Comparison of ENCODE assay signal across 32 mouse cellular contexts in the genomic region with DNA sequence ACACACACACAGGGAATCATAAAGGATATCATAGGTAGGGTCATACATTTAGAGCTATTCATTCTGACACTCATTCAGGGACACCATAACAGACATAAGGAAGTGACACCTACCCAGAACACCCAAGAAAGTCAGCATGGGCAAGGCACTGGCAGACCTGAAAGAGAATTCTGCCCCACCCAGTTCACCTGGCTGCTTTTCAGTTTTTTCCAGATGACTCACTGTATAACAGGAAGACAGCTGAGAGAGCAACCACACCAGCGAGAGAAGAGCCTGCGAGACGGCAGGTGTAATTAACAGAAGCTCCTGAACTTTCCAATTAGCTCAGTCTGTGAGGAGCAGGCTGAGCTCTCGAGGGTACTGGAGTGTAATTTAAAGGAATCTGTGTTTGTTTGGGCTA. TPM values are rescaled to one million over a fixed set of nuclear protein-coding genes. Genes with fewer than 3 reads are reported as not detected.
"Had no signal": no experiment of that assay in that cellular context is flagged by ENCODE, and none has a peak within 500 bp of the region (broad histone marks: within the 10 kb centered on the region; RNA-seq: fewer than 3 reads in every experiment).

No protein-coding gene starts in this region.

- DNase-seq: cerebellum, adult 18-20 months; cerebellum, adult 2 months; cerebellum, adult 8-10 months; cerebellum, adult 9-10 months; cerebellum, adult 9-11 months; cerebellum, postnatal 10 days; cerebellum, postnatal 14 days; cerebellum, postnatal 25 days; cerebellum, postnatal 36 days; embryo, embryonic 11 days; forebrain, postnatal 0 days; gastrocnemius, adult 2 months; gastrocnemius, postnatal 10 days; gastrocnemius, postnatal 14 days; gastrocnemius, postnatal 25 days; gastrocnemius, postnatal 36 days; heart, adult 11 months; heart, adult 18-20 months; heart, adult 2 months had no signal

- H3K27me3 ChIP-seq: embryonic facial prominence, embryonic 12.5 days; embryonic facial prominence, embryonic 13.5 days; embryonic facial prominence, embryonic 15.5 days; forebrain, embryonic 12.5 days; forebrain, embryonic 13.5 days; forebrain, embryonic 15.5 days had no signal

- H3K4me1 ChIP-seq: embryonic facial prominence, embryonic 10.5 days; embryonic facial prominence, embryonic 12.5 days; embryonic facial prominence, embryonic 13.5 days; embryonic facial prominence, embryonic 15.5 days; forebrain, embryonic 10.5 days; forebrain, embryonic 12.5 days; forebrain, embryonic 13.5 days; forebrain, embryonic 15.5 days had no signal

- H3K4me2 ChIP-seq: embryonic facial prominence, embryonic 12.5 days; embryonic facial prominence, embryonic 13.5 days; embryonic facial prominence, embryonic 15.5 days; forebrain, embryonic 12.5 days; forebrain, embryonic 13.5 days; forebrain, embryonic 15.5 days had no signal

- H3K9me3 ChIP-seq: embryonic facial prominence, embryonic 12.5 days; embryonic facial prominence, embryonic 15.5 days; forebrain, embryonic 15.5 days had no signal

- H3K27ac ChIP-seq: embryonic facial prominence, embryonic 10.5 days; embryonic facial prominence, embryonic 12.5 days; embryonic facial prominence, embryonic 13.5 days; embryonic facial prominence, embryonic 15.5 days; forebrain, embryonic 10.5 days; forebrain, embryonic 12.5 days; forebrain, embryonic 13.5 days; forebrain, embryonic 15.5 days; gastrocnemius, adult 2 months; heart, adult 2 months had no signal

- H3K36me3 ChIP-seq: embryonic facial prominence, embryonic 10.5 days; embryonic facial prominence, embryonic 12.5 days; embryonic facial prominence, embryonic 13.5 days; embryonic facial prominence, embryonic 15.5 days; forebrain, embryonic 10.5 days; forebrain, embryonic 12.5 days; forebrain, embryonic 15.5 days had no signal

- H3K9ac ChIP-seq: embryonic facial prominence, embryonic 12.5 days; embryonic facial prominence, embryonic 13.5 days; embryonic facial prominence, embryonic 15.5 days; forebrain, embryonic 12.5 days; forebrain, embryonic 13.5 days; forebrain, embryonic 15.5 days; forebrain, postnatal 0 days had no signal

- ATAC-seq: forebrain, embryonic 13.5 days; forebrain, embryonic 14.5 days; forebrain, embryonic 15.5 days; forebrain, embryonic 16.5 days; forebrain, postnatal 0 days had no signal

- H3K4me3 ChIP-seq: embryonic facial prominence, embryonic 10.5 days; embryonic facial prominence, embryonic 12.5 days; embryonic facial prominence, embryonic 13.5 days; embryonic facial prominence, embryonic 15.5 days; erythroblast, embryonic 14.5 days; forebrain, embryonic 10.5 days; forebrain, embryonic 12.5 days; forebrain, embryonic 13.5 days; forebrain, embryonic 15.5 days; gastrocnemius, adult 2 months; heart, adult 2 months had no signal

RNA-seq across cellular contexts. Expression of gene Lrrc27, which starts 43.6 kb away (rescaled TPM):
- polyA plus RNA-seq: erythroblast, embryonic 14.5 days had no signal

RNA-seq across cellular contexts. Expression of gene Stk32c, which starts 44.0 kb away (rescaled TPM):
- total RNA-seq: common myeloid progenitor, adult 5-6 weeks; granulocyte monocyte progenitor cell, adult 5-6 weeks had no signal
- polyA plus RNA-seq: erythroblast, embryonic 14.5 days had no signal
